Mouse (Mus musculus) liver, adult (tissue): ENCODE data around the gene Grcc10.

ENCODE experiments used
- GATA4 ChIP-seq: IDR thresholded peaks from 2 replicates; pipeline ENCODE4 v1.6.1; 2014; ENCODE audit warnings: mild to moderate bottlenecking, low read length; ENCODE audit not compliant: insufficient replicate concordance

Grcc10 gene

GRCm38 (mm10) chr6:124740888-124741761 lies at the start of gene Grcc10:
TSS of gene Grcc10 (minus strand) at chr6:124741374.
- no peak for TF ChIP-seq GATA4

DNA sequence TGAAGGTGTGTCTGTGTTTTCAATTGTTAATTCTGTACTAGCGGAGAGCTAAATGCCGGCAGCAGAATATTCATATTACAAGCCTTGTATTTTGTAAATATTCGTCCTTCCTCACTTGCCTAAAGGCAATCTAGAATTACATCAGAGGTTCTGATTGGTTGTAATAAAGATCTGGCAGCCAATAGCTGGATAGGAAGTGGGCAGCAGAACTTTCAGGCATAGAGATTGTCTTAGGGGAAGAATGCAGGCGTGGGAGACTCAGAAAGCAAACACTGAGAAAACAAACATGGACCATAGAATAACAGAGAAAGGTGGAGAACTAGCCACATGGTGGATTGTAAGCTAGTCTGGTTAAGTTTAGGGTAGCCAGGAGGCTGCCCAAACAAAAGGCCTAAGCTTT lies 48.9 kb upstream of the Grcc10 start:
- TF ChIP-seq GATA4: no peak

DNA sequence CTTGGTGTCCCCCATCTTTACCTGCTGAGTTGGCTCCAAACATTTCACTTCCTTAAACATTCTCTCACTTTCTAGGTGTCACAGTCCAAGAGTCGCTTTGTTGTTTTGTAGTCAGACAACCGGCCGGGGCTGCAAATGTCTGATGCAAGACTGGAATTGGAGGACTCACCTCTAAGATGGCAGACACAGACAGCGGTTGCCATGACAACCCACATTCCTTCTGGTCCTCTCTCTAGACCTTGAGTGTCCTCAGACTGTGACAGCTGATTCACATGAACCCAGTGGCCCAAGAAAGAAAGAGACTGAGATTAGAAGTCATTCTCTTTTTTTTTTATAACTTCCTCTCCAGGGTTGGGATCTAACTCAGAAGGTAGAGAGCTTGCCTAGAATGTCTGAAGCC lies 48.3 kb upstream of the Grcc10 start:
- no peak for TF ChIP-seq GATA4

GRCm38 (mm10) chr6:124787722-124788121 lies 46.5 kb upstream of the Grcc10 start:
- TF ChIP-seq GATA4: no peak

- no peak for TF ChIP-seq GATA4
Measured at GRCm38 (mm10) chr6:124786756-124787420, 45.7 kb upstream of the Grcc10 start.

GRCm38 (mm10) chr6:124782436-124782835 lies 41.3 kb upstream of the Grcc10 start:
- TF ChIP-seq GATA4: no peak

DNA sequence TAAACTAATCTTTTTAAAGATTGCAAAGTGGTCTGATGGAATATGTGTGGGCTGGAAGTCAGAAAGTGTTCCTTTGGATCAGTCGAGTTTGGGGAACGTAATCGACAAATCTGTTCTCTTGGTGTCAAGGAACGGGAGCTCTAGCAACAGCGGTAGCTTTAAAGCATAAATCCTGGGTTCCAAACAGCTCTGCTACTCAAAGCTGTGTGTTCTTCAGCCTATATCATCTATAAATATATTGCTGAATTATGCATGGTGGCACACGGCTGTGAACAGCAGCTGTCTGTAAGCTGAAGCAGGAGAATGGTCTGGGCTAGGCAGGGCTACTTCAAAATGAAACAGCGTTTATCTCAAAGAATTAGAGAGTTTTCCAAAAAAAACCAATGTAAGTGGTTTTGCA lies 39.7 kb upstream of the Grcc10 start:
- TF ChIP-seq GATA4: no peak

DNA sequence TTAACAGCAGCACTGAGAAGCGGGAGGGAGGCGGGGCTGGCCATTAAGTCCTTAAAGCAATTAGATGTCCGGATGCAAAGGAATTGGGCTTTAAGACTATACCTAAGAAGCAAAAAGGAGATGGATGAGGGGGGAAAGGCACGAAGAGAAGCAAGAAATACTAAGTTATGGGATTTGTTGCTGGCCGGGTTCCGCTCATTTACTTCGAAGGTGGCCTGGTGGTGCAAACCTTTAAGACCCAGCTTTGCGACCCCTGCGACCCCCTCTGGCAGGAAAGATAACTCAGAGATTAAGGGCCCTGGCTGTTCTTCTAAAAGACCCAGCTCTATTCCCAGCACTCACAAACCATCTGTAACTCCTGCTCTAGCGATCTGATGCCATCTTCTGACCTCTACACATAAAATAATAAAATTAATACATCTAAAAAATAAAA lies 38.8 kb upstream of the Grcc10 start:
- TF ChIP-seq GATA4: no peak

DNA sequence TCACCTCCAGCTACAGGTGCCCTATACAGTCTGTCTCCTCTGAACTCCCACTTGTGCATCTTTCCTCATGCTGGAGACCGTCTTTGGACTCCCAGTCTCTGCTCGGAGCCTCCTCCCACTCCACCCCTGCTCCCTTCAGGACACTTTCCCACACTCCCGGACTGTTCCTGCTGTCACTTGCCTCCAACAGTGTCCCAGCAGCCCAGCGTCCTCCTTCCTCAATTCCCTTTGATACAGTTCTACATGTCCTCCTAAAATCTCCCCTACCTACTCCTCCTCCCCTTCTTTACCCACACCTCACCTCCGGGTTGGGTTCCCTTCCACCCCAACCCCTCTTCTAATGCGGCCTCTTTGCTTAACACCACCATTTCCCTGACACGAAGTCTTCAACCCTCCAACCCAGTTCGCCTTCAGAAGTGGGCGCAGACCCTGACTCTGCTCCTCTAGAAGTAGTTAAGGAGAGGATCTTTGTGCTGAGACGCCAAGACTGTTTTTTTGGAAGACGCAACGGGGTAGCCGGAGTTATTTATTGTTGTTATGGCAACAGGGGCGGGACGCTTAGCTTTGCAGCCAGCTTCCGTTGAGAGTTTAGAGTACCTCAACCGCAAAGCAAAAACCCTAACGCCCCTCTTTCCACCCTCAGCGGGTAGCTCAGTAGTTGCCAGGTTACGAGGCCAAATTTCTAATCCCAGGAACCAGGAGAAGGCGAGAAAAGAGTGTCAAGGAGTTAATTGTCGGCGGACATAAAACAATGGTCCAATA lies 38.2 kb upstream of the Grcc10 start, which contains the start of gene Lrrc23:
Gene Lrrc23, minus strand, starts transcription at position 506 of the 762 bp plus-strand sequence.
- no peak for TF ChIP-seq GATA4

- no peak for TF ChIP-seq GATA4
Measured at GRCm38 (mm10) chr6:124770511-124770910, 29.3 kb upstream of the Grcc10 start.

DNA sequence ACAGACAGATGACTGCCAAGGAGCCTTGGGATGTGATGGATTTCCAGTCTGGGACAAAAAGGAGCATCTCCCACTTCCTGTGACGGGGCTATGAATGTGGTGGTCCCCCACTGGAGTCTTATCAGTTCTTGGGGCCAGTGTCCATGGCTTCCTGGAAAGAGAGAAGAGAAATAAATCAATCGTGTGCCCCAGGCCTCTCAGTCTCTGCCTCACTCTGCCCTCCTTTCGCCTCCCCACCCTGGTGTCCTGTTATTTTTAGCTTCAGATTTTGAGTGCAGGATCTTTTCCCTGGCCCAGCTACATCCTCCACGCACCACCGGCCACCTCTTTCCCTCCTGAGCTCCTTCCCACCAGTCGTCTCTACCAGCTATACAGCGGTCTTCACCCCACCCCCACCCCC lies 28.8 kb upstream of the Grcc10 start:
- no peak for TF ChIP-seq GATA4

GRCm38 (mm10) chr6:124769101-124769765 lies 28.1 kb upstream of the Grcc10 start, which contains the start of gene Eno2:
TSS of gene Eno2 (minus strand) at chr6:124769673.
- no peak for TF ChIP-seq GATA4

- no peak for TF ChIP-seq GATA4
Measured at GRCm38 (mm10) chr6:124768704-124769044, 27.5 kb upstream of the Grcc10 start.

GRCm38 (mm10) chr6:124767920-124768703 lies 26.9 kb upstream of the Grcc10 start:
- TF ChIP-seq GATA4: no peak

GRCm38 (mm10) chr6:124767536-124767919 lies 26.4 kb upstream of the Grcc10 start:
- TF ChIP-seq GATA4: no peak

GRCm38 (mm10) chr6:124765951-124766350 lies 24.8 kb upstream of the Grcc10 start:
- TF ChIP-seq GATA4: no peak
